Mouse (Mus musculus): ENCODE results near the gene Wdfy3. TPM values are rescaled to one million over a fixed set of nuclear protein-coding genes. Genes with fewer than 3 reads are reported as not detected.

Gene Wdfy3
- polyA plus RNA-seq, 1 experiment from 2014 or later, result 15.1 TPM

GRCm38 (mm10) chr5:102013781-102014180 is 55.9 kb downstream of the Wdfy3 start:
- 0 out of 2 replicates have a peak, but pooled peaks cover 3% of the 10 kb centered on the region for H3K9me3 ChIP-seq (ENCODE audit: control insufficient read depth, low read length)
- 90% methylated on average over 7 of the region's 7 CpGs for WGBS
- H3K4me1 ChIP-seq (ENCODE audit: control insufficient read depth in 2 of 2, insufficient read depth in 2 of 2, low read length in 2 of 2), result 0 out of 4 replicates have a peak, but pooled peaks cover 0 to 3% of the 10 kb centered on the region in 2 experiments
- no peak overlapping the region for H3K27ac ChIP-seq (replicated peaks in 1 of 2; ENCODE audit: control insufficient read depth in 1 of 2, insufficient read depth in 1 of 2, low read depth in 2 of 2, low read length in 2 of 2)
- ATAC-seq (ENCODE audit: insufficient number of reproducible peaks, insufficient read depth, low FRiP score, low read depth), result no peak
- no peak overlapping the region for H3K9ac ChIP-seq (ENCODE audit: low read length)
- no peak overlapping the region for H3K4me2 ChIP-seq (ENCODE audit: low read length)
- H3K36me3 ChIP-seq (ENCODE audit: control insufficient read depth, insufficient read depth, low read length), result peaks cover 7% of the 10 kb centered on the region; the same call in 1 of the 2 replicates
- H3K27me3 ChIP-seq (ENCODE audit: control insufficient read depth, insufficient read depth, low read length), result no peaks in the 10 kb centered on the region
- no peak overlapping the region for H3K4me3 ChIP-seq (ENCODE audit: control insufficient read depth in 1 of 2, insufficient read depth in 1 of 2, low read depth in 1 of 2, low read length in 2 of 2)

- Histone ChIP-seq H3K4me2 (ENCODE audit: low read length) (no peak overlapping the region), H3K9me3 (ENCODE audit: control insufficient read depth, low read length) (0 out of 2 replicates have a peak, but pooled peaks cover 3% of the 10 kb centered on the region), H3K4me3 (ENCODE audit: control insufficient read depth in 1 of 2, insufficient read depth in 1 of 2, low read depth in 1 of 2, low read length in 2 of 2) (no peak overlapping the region), H3K36me3 (ENCODE audit: control insufficient read depth, insufficient read depth, low read length) (peaks cover 9% of the 10 kb centered on the region; the same call in 1 of the 2 replicates), H3K4me1 (ENCODE audit: control insufficient read depth in 2 of 2, insufficient read depth in 2 of 2, low read length in 2 of 2) (peaks cover 2 to 13% of the 10 kb centered on the region in 2 experiments; a peak in 1 of 4 replicates), H3K27me3 (ENCODE audit: control insufficient read depth, insufficient read depth, low read length) (no peaks in the 10 kb centered on the region), H3K9ac (ENCODE audit: low read length) (no peak overlapping the region), H3K27ac (replicated peaks in 1 of 2; ENCODE audit: control insufficient read depth in 1 of 2, insufficient read depth in 1 of 2, low read depth in 2 of 2, low read length in 2 of 2) (no peak overlapping the region)
- no peak for ATAC-seq (ENCODE audit: insufficient number of reproducible peaks, insufficient read depth, low FRiP score, low read depth)
- WGBS, result 86% methylated on average over 2 of the region's 2 CpGs
Measured at GRCm38 (mm10) chr5:102010961-102011360, 58.8 kb downstream of the Wdfy3 start.

- 0 out of 2 replicates have a peak, but pooled peaks cover 3% of the 10 kb centered on the region for H3K9me3 ChIP-seq (ENCODE audit: control insufficient read depth, low read length)
- WGBS, result 90% methylated on average over 6 of the region's 6 CpGs
- H3K4me2 ChIP-seq (ENCODE audit: low read length), result no peak overlapping the region
- H3K4me1 ChIP-seq (ENCODE audit: control insufficient read depth in 2 of 2, insufficient read depth in 2 of 2, low read length in 2 of 2), result peaks cover 3 to 12% of the 10 kb centered on the region in 2 experiments; a peak in 1 of 4 replicates
- no peak for ATAC-seq (ENCODE audit: insufficient number of reproducible peaks, insufficient read depth, low FRiP score, low read depth)
- no peak overlapping the region for H3K9ac ChIP-seq (ENCODE audit: low read length)
- no peak overlapping the region for H3K27ac ChIP-seq (replicated peaks in 1 of 2; ENCODE audit: control insufficient read depth in 1 of 2, insufficient read depth in 1 of 2, low read depth in 2 of 2, low read length in 2 of 2)
- H3K4me3 ChIP-seq (ENCODE audit: control insufficient read depth in 1 of 2, insufficient read depth in 1 of 2, low read depth in 1 of 2, low read length in 2 of 2), result no peak overlapping the region
- peaks cover 9% of the 10 kb centered on the region; the same call in 1 of the 2 replicates for H3K36me3 ChIP-seq (ENCODE audit: control insufficient read depth, insufficient read depth, low read length)
- no peaks in the 10 kb centered on the region for H3K27me3 ChIP-seq (ENCODE audit: control insufficient read depth, insufficient read depth, low read length)
Measured at GRCm38 (mm10) chr5:102009606-102010005, 60.1 kb downstream of the Wdfy3 start.

GRCm38 (mm10) chr5:102008712-102009111 is 61.0 kb downstream of the Wdfy3 start:
- peaks cover 3 to 13% of the 10 kb centered on the region in 2 experiments; a peak in 1 of 4 replicates for H3K4me1 ChIP-seq (ENCODE audit: control insufficient read depth in 2 of 2, insufficient read depth in 2 of 2, low read length in 2 of 2)

GRCm38 (mm10) chr5:102006218-102006941 is 63.3 kb downstream of the Wdfy3 start:
- H3K27ac ChIP-seq (replicated peaks in 1 of 2; ENCODE audit: control insufficient read depth in 1 of 2, insufficient read depth in 1 of 2, low read depth in 2 of 2, low read length in 2 of 2), result peak overlapping the region in 1 of 2 experiments; percentile 53; a peak in 1 of 4 replicates
- no peak overlapping the region for H3K4me2 ChIP-seq (ENCODE audit: low read length)
- H3K36me3 ChIP-seq (ENCODE audit: control insufficient read depth, insufficient read depth, low read length), result peaks cover 9% of the 10 kb centered on the region; the same call in 1 of the 2 replicates
- ATAC-seq (ENCODE audit: insufficient number of reproducible peaks, insufficient read depth, low FRiP score, low read depth), result no peak
- H3K9me3 ChIP-seq (ENCODE audit: control insufficient read depth, low read length), result no peaks in the 10 kb centered on the region
- H3K4me1 ChIP-seq (ENCODE audit: control insufficient read depth in 2 of 2, insufficient read depth in 2 of 2, low read length in 2 of 2), result peaks cover 3 to 17% of the 10 kb centered on the region in 2 experiments; a peak in 2 of 4 replicates
- 59% methylated on average over 6 of the region's 6 CpGs for WGBS
- H3K27me3 ChIP-seq (ENCODE audit: control insufficient read depth, insufficient read depth, low read length), result no peaks in the 10 kb centered on the region
- H3K4me3 ChIP-seq (ENCODE audit: control insufficient read depth in 1 of 2, insufficient read depth in 1 of 2, low read depth in 1 of 2, low read length in 2 of 2), result no peak overlapping the region
- no peak overlapping the region for H3K9ac ChIP-seq (ENCODE audit: low read length)

More at GRCm38 (mm10) chr5:102008712-102009111, 61.0 kb downstream of the Wdfy3 start:
- H3K36me3 ChIP-seq (ENCODE audit: control insufficient read depth, insufficient read depth, low read length), result peaks cover 9% of the 10 kb centered on the region; the same call in 1 of the 2 replicates
- no peak for ATAC-seq (ENCODE audit: insufficient number of reproducible peaks, insufficient read depth, low FRiP score, low read depth)
- 80% methylated on average over 7 of the region's 7 CpGs for WGBS
- H3K9me3 ChIP-seq (ENCODE audit: control insufficient read depth, low read length), result 0 out of 2 replicates have a peak, but pooled peaks cover under 1% of the 10 kb centered on the region
- H3K27ac ChIP-seq (replicated peaks in 1 of 2; ENCODE audit: control insufficient read depth in 1 of 2, insufficient read depth in 1 of 2, low read depth in 2 of 2, low read length in 2 of 2), result no peak overlapping the region
- H3K4me2 ChIP-seq (ENCODE audit: low read length), result no peak overlapping the region
- no peak overlapping the region for H3K9ac ChIP-seq (ENCODE audit: low read length)
- no peaks in the 10 kb centered on the region for H3K27me3 ChIP-seq (ENCODE audit: control insufficient read depth, insufficient read depth, low read length)
- no peak overlapping the region for H3K4me3 ChIP-seq (ENCODE audit: control insufficient read depth in 1 of 2, insufficient read depth in 1 of 2, low read depth in 1 of 2, low read length in 2 of 2)

GRCm38 (mm10) chr5:102003371-102003770 is 66.3 kb downstream of the Wdfy3 start:
- H3K4me3 ChIP-seq (ENCODE audit: control insufficient read depth in 1 of 2, insufficient read depth in 1 of 2, low read depth in 1 of 2, low read length in 2 of 2), result no peak overlapping the region
- 67% methylated on average over 3 of the region's 3 CpGs for WGBS
- H3K4me2 ChIP-seq (ENCODE audit: low read length), result no peak overlapping the region
- no peaks in the 10 kb centered on the region for H3K9me3 ChIP-seq (ENCODE audit: control insufficient read depth, low read length)
- no peak for ATAC-seq (ENCODE audit: insufficient number of reproducible peaks, insufficient read depth, low FRiP score, low read depth)
- H3K4me1 ChIP-seq (ENCODE audit: control insufficient read depth in 2 of 2, insufficient read depth in 2 of 2, low read length in 2 of 2), result peaks cover 5 to 20% of the 10 kb centered on the region in 2 experiments; a peak in 3 of 4 replicates
- H3K36me3 ChIP-seq (ENCODE audit: control insufficient read depth, insufficient read depth, low read length), result peaks cover 5% of the 10 kb centered on the region; the same call in 1 of the 2 replicates
- H3K9ac ChIP-seq (ENCODE audit: low read length), result no peak overlapping the region
- H3K27me3 ChIP-seq (ENCODE audit: control insufficient read depth, insufficient read depth, low read length), result no peaks in the 10 kb centered on the region
- H3K27ac ChIP-seq (replicated peaks in 1 of 2; ENCODE audit: control insufficient read depth in 1 of 2, insufficient read depth in 1 of 2, low read depth in 2 of 2, low read length in 2 of 2), result peak overlapping the region; percentile 12 to 36; a peak in 2 of 4 replicates

GRCm38 (mm10) chr5:102001026-102001425 is 68.7 kb downstream of the Wdfy3 start:
- 68% methylated on average over 8 of the region's 8 CpGs for WGBS
- Histone ChIP-seq H3K9ac (ENCODE audit: low read length) (no peak overlapping the region), H3K4me2 (ENCODE audit: low read length) (no peak overlapping the region), H3K4me1 (ENCODE audit: control insufficient read depth in 2 of 2, insufficient read depth in 2 of 2, low read length in 2 of 2) (peaks cover 3 to 10% of the 10 kb centered on the region in 2 experiments; a peak in 2 of 4 replicates), H3K4me3 (ENCODE audit: control insufficient read depth in 1 of 2, insufficient read depth in 1 of 2, low read depth in 1 of 2, low read length in 2 of 2) (no peak overlapping the region), H3K36me3 (ENCODE audit: control insufficient read depth, insufficient read depth, low read length) (no peaks in the 10 kb centered on the region), H3K9me3 (ENCODE audit: control insufficient read depth, low read length) (no peaks in the 10 kb centered on the region), H3K27ac (replicated peaks in 1 of 2; ENCODE audit: control insufficient read depth in 1 of 2, insufficient read depth in 1 of 2, low read depth in 2 of 2, low read length in 2 of 2) (no peak overlapping the region), H3K27me3 (ENCODE audit: control insufficient read depth, insufficient read depth, low read length) (no peaks in the 10 kb centered on the region)
- no peak for ATAC-seq (ENCODE audit: insufficient number of reproducible peaks, insufficient read depth, low FRiP score, low read depth)

Data from heart, embryonic 14.5 days (tissue).